Mouse (Mus musculus): ENCODE data around the gene Slc51a. TPM values are rescaled to one million over a fixed set of nuclear protein-coding genes. Genes with fewer than 3 reads are reported as not detected.
"Not testable (repeated sequence)": the region's sequence is repeated elsewhere in the genome, so short reads cannot be mapped to it uniquely, and the experiment has no call there.

The Slc51a gene
- polyA plus RNA-seq, 1 experiment from 2014 or later: 1.6 TPM

DNA sequence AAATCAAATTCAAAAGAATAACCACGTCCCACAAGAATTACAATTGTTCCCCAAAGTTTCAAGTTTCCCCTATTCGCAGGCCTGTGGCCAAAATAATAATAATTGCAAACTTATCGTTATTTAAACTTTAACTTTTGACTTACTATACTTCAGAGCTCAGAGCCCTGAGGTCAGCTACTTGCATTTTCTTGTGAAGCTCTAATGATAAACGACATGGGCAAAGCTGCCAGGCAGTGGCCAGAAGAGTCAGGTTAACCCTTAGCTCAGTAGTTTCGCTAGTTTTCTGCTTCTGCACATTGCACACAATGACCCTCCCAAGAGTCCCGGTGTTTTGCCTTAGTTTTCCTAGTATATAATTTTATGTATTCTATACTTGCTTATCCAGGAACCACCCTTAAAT is 6.7 kb upstream of the Slc51a start:
- not testable (repeated sequence) for H3K4me1 ChIP-seq; H3K36me3 ChIP-seq; H3K9ac ChIP-seq; H3K9me3 ChIP-seq; ATAC-seq (ENCODE audit: extremely low read depth, insufficient number of reproducible peaks, low FRiP score, low TSS enrichment); H3K4me3 ChIP-seq; H3K27ac ChIP-seq (replicated peaks); H3K4me2 ChIP-seq
- 66% methylated on average over 6 of the region's 6 CpGs for WGBS
- peaks cover 16% of the 10 kb centered on the region for H3K27me3 ChIP-seq (replicated peaks)

DNA sequence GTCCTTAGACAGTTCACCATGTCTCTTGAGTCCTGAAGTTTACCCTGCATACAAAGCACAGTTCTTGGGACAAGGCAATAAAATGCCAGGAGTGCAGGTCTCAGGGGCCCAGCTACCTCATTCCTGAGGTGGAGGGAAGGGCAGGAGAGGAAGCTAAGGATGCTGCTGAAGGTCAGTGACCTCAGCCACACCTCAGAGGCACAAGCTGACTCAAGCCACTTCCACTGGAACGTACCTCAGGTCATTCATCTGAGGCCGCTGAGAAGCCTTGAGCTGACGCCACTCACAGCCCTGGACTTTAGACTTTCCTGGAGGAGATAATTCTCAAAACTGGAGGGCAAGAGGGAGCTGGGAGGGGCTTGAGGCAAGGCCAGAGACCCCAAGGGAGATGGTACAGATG is 1.3 kb upstream of the Slc51a start:
- H3K9ac ChIP-seq: no peak overlapping the region
- no peaks in the 10 kb centered on the region for H3K36me3 ChIP-seq
- no peak for ATAC-seq (ENCODE audit: extremely low read depth, insufficient number of reproducible peaks, low FRiP score, low TSS enrichment)
- peaks cover 36% of the 10 kb centered on the region for H3K4me1 ChIP-seq
- no peak overlapping the region for H3K27ac ChIP-seq (replicated peaks)
- H3K4me2 ChIP-seq: no peak overlapping the region
- H3K9me3 ChIP-seq: no peaks in the 10 kb centered on the region
- WGBS: 89% methylated on average over 3 of the region's 3 CpGs
- no peak overlapping the region for H3K4me3 ChIP-seq
- H3K27me3 ChIP-seq (replicated peaks): peaks cover 5% of the 10 kb centered on the region

DNA sequence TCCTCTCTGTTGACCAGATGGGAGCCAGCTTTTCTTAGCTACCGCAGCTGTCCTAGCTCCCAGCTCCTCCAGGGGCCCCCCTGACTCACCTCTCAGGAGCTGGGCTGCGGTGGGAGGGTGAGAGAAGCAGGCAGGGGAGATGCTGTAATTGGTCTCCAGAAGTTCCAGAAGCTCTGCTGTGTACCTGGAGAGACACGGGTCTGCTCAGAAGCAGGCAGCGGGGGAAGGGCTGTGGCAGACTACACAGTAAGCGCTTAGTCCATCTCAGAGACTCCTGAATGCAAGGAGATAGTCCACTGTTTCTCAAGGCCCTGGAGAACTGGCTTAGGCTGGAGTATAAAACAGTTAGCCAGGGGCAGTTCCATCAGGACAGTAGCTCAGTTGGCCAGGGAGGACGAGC is 1.6 kb downstream of the Slc51a start:
- no peaks in the 10 kb centered on the region for H3K9me3 ChIP-seq
- H3K27me3 ChIP-seq (replicated peaks): peaks cover 15% of the 10 kb centered on the region
- no peak overlapping the region for H3K4me3 ChIP-seq
- no peak for ATAC-seq (ENCODE audit: extremely low read depth, insufficient number of reproducible peaks, low FRiP score, low TSS enrichment)
- 73% methylated on average over 6 of the region's 6 CpGs for WGBS
- H3K4me1 ChIP-seq: peaks cover 37% of the 10 kb centered on the region
- H3K36me3 ChIP-seq: no peaks in the 10 kb centered on the region
- H3K4me2 ChIP-seq: no peak overlapping the region
- no peak overlapping the region for H3K9ac ChIP-seq
- no peak overlapping the region for H3K27ac ChIP-seq (replicated peaks)

- ATAC-seq (ENCODE audit: extremely low read depth, insufficient number of reproducible peaks, low FRiP score, low TSS enrichment): no peak
- Histone ChIP-seq H3K27ac (replicated peaks) (no peak overlapping the region), H3K4me1 (peaks cover 37% of the 10 kb centered on the region), H3K36me3 (no peaks in the 10 kb centered on the region), H3K9me3 (no peaks in the 10 kb centered on the region), H3K9ac (no peak overlapping the region), H3K27me3 (replicated peaks) (peaks cover 15% of the 10 kb centered on the region), H3K4me3 (no peak overlapping the region), H3K4me2 (no peak overlapping the region)
- 55% methylated on average over 2 of the region's 2 CpGs for WGBS
Measured at GRCm38 (mm10) chr16:32485209-32485608, 2.5 kb downstream of the Slc51a start.

DNA sequence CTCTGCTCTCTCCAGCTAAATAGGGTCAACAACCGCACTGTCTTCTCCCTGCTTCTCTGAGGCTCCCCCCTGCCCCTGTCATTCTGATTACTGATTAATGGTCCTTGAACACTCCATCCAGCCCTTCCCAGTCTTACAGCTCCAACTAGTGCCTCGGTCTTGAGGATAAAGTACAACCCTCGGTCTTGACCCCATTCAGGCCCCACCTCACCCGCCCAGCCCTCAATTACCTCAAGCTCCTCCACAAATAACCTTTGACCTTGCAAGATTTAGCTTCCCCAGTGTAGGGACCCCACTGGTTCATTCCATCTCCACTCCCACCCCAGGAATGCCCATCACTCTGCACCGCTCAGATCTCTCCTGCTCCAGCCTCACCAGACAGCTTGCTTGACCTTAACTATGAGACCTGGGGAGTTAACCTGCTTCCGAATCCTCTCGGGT is 3.2 kb downstream of the Slc51a start:
- Histone ChIP-seq H3K27me3 (replicated peaks) (peaks cover 15% of the 10 kb centered on the region), H3K27ac (replicated peaks) (no peak overlapping the region), H3K4me1 (peaks cover 38% of the 10 kb centered on the region), H3K4me3 (no peak overlapping the region), H3K36me3 (no peaks in the 10 kb centered on the region), H3K9ac (0 out of 2 replicates have a peak overlapping the region, but pooled peaks have one; percentile 24), H3K9me3 (no peaks in the 10 kb centered on the region), H3K4me2 (no peak overlapping the region)
- WGBS: 36% methylated on average over 7 of the region's 7 CpGs
- ATAC-seq (ENCODE audit: extremely low read depth, insufficient number of reproducible peaks, low FRiP score, low TSS enrichment): no peak

- H3K9me3 ChIP-seq: no peaks in the 10 kb centered on the region
- no peak overlapping the region for H3K4me3 ChIP-seq
- H3K27ac ChIP-seq (replicated peaks): no peak overlapping the region
- peaks cover 10% of the 10 kb centered on the region for H3K27me3 ChIP-seq (replicated peaks)
- no peak overlapping the region for H3K9ac ChIP-seq
- H3K4me2 ChIP-seq: no peak overlapping the region
- ATAC-seq (ENCODE audit: extremely low read depth, insufficient number of reproducible peaks, low FRiP score, low TSS enrichment): no peak
- peaks cover 28% of the 10 kb centered on the region for H3K4me1 ChIP-seq
- no peaks in the 10 kb centered on the region for H3K36me3 ChIP-seq
- 55% methylated on average over 2 of the region's 2 CpGs for WGBS
Measured at GRCm38 (mm10) chr16:32479415-32479814, 8.3 kb downstream of the Slc51a start.

GRCm38 (mm10) chr16:32477315-32477714 is 10.4 kb downstream of the Slc51a start:
- peak overlapping the region; percentile 5; the same call in 1 of the 2 replicates for H3K4me2 ChIP-seq
- peaks cover 15% of the 10 kb centered on the region for H3K36me3 ChIP-seq
- no peaks in the 10 kb centered on the region for H3K9me3 ChIP-seq
- H3K27ac ChIP-seq (replicated peaks): peak overlapping the region; percentile 25
- no peak overlapping the region for H3K9ac ChIP-seq
- H3K4me3 ChIP-seq: no peak overlapping the region
- no peaks in the 10 kb centered on the region; the same call in 1 of the 2 replicates for H3K27me3 ChIP-seq (replicated peaks)
- H3K4me1 ChIP-seq: peaks cover 23% of the 10 kb centered on the region
- 32% methylated on average over 6 of the region's 6 CpGs for whole genome bisulfite sequencing
- peak; percentile 39; the same call in 1 of the 2 replicates for ATAC-seq (ENCODE audit: extremely low read depth, insufficient number of reproducible peaks, low FRiP score, low TSS enrichment)

GRCm38 (mm10) chr16:32472276-32473015 is 15.2 kb downstream of the Slc51a start:
- Histone ChIP-seq H3K27me3 (replicated peaks) (no peaks in the 10 kb centered on the region; the same call in 1 of the 2 replicates), H3K9me3 (no peaks in the 10 kb centered on the region), H3K4me2 (no peak overlapping the region), H3K4me1 (peaks cover 8% of the 10 kb centered on the region), H3K9ac (no peak overlapping the region), H3K36me3 (peaks cover 59% of the 10 kb centered on the region), H3K4me3 (no peak overlapping the region), H3K27ac (replicated peaks) (no peak overlapping the region)
- ATAC-seq (ENCODE audit: extremely low read depth, insufficient number of reproducible peaks, low FRiP score, low TSS enrichment): no peak
- WGBS: 81% methylated on average over 7 of the region's 7 CpGs

DNA sequence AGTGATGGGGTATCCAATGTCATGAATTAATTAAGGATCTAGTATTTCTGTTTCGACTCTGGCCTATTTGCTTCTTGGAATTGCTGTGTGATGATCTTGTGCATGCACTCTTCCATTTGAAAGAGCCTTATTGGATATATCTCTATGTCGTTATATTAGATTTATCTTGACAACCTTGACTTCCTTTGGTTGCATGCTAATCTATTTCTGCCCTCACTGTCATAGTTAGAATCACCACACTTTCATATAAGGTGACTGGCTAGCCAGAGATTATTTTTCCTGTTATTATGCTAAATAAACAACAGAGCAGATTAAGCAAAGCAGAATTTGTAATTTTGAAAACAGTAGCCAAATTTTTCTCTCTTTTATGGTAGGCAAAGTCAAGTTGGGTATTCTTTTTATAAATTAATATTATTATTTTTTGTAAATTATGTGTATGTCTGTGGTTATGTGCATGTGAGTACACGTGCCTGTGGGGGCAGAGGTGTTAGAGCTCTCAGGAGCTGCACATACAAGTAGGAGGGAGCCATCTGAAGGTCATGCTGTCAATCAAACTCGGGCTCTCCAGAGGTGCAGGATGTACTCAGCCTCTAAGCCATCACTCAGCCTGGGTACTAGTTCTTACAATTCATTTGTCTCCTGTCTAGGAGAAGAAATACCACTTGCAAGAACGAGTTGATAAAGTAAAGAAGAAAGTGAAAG is 18.1 kb downstream of the Slc51a start:
- no peak for ATAC-seq (ENCODE audit: extremely low read depth, insufficient number of reproducible peaks, low FRiP score, low TSS enrichment)
- Histone ChIP-seq H3K27me3 (replicated peaks) (no peaks in the 10 kb centered on the region; the same call in 1 of the 2 replicates), H3K4me1 (no peaks in the 10 kb centered on the region), H3K4me2 (no peak overlapping the region), H3K9ac (no peak overlapping the region), H3K27ac (replicated peaks) (no peak overlapping the region), H3K4me3 (no peak overlapping the region), H3K36me3 (peaks cover 80% of the 10 kb centered on the region), H3K9me3 (no peaks in the 10 kb centered on the region)
- WGBS: 61% methylated on average over 5 of the region's 5 CpGs

DNA sequence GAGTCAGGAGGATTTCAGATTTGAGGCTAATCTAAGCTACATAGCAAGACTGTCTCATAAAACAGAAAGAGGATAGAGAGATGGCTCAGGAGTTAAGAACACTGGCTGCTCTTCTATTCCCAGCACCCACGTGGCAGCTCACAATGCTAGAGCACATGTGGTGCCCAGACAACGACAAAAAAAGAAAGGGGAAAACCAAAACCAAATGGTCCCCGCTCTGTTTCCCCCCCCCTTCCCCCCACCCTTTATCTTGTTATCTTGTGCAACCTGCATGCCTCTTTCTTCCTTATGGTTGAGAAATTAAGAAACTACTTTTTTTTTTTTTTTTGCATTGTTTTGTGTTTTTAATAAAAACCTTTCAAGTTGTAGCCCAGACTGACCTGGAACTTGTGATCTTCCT is 19.2 kb downstream of the Slc51a start:
- Histone ChIP-seq H3K27ac (replicated peaks) (no peak overlapping the region), H3K36me3 (peaks cover 86% of the 10 kb centered on the region), H3K4me2 (no peak overlapping the region), H3K9ac (no peak overlapping the region), H3K4me1 (peaks cover 6% of the 10 kb centered on the region), H3K4me3 (no peak overlapping the region), H3K9me3 (no peaks in the 10 kb centered on the region), H3K27me3 (replicated peaks) (no peaks in the 10 kb centered on the region; the same call in 1 of the 2 replicates)
- ATAC-seq (ENCODE audit: extremely low read depth, insufficient number of reproducible peaks, low FRiP score, low TSS enrichment): no peak
- WGBS: 80% methylated on average over 3 of the region's 3 CpGs

DNA sequence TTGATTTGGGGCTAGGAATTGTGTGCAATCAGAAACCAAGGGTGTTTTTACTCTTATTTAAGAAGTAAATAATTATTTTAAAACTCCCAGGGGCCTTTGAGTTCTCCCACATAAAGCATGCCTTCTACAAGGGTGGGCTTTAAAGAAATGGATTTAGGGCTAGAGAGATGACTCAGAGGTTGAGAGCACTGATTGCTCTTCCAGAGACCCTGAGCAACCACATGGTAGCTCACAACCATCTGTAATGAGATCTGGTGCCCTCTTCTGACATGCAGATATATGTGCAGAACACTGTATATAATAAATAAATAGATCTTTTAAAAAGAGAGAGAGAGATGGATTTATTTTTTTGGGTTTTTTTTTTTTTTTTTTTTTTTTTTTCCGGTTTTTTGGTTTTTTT is 22.8 kb downstream of the Slc51a start:
- no peak overlapping the region for H3K27ac ChIP-seq (replicated peaks)
- H3K4me2 ChIP-seq: no peak overlapping the region
- no peak overlapping the region for H3K9ac ChIP-seq
- H3K9me3 ChIP-seq: no peaks in the 10 kb centered on the region
- 0% methylated on average over 1 of the region's 1 CpGs for WGBS
- no peak for ATAC-seq (ENCODE audit: extremely low read depth, insufficient number of reproducible peaks, low FRiP score, low TSS enrichment)
- H3K27me3 ChIP-seq (replicated peaks): no peaks in the 10 kb centered on the region
- H3K36me3 ChIP-seq: peaks cover 69% of the 10 kb centered on the region
- peaks cover 15% of the 10 kb centered on the region for H3K4me1 ChIP-seq
- no peak overlapping the region for H3K4me3 ChIP-seq

Data from heart, embryonic 13.5 days (tissue).